Mouse (Mus musculus) intestine, embryonic 16.5 days (tissue): ENCODE measurements around the gene Acvrl1. TPM values are rescaled to one million over a fixed set of nuclear protein-coding genes. Genes with fewer than 3 reads are reported as not detected.

Experiments used
- ATAC-seq: fragments of 200-750 bp; cut with Nextera tagmentation; 2 replicates; pipeline ENCODE4 v1.8.0; 2017; ENCODE audit warnings: moderate TSS enrichment, moderate library complexity
- H3K27ac ChIP-seq: fragments of 300-500 bp; sonication (generic); 2 replicates; pipeline ENCODE4 v1.5.1; 2014; ENCODE audit warnings: mild to moderate bottlenecking, low read length
- H3K27me3 ChIP-seq: fragments of 300-500 bp; sonication (generic); replicated peaks from 2 replicates; pipeline ENCODE4 v1.6.1; 2014; ENCODE audit warnings: low read length, control low read depth, mixed read lengths; ENCODE audit not compliant: control insufficient read depth, insufficient read depth
- H3K36me3 ChIP-seq: fragments of 300-500 bp; sonication (generic); 2 replicates; pipeline ENCODE4 v1.6.1; 2014; ENCODE audit warnings: low read length, control low read depth; ENCODE audit not compliant: control insufficient read depth, insufficient read depth
- H3K4me1 ChIP-seq: fragments of 300-500 bp; sonication (generic); 2 replicates; pipeline ENCODE4 v1.6.1; 2014; ENCODE audit warnings: low read length, control low read depth, mixed read lengths; ENCODE audit not compliant: control insufficient read depth, insufficient read depth
- H3K4me2 ChIP-seq: fragments of 300-500 bp; sonication (generic); 2 replicates; pipeline ENCODE4 v1.6.1; 2014; ENCODE audit warnings: low read depth, low read length, control low read depth
- H3K4me3 ChIP-seq: fragments of 300-500 bp; sonication (generic); 2 replicates; pipeline ENCODE4 v1.5.1; 2014; ENCODE audit warnings: mild to moderate bottlenecking, low read length
- H3K9ac ChIP-seq: fragments of 300-500 bp; sonication (generic); 2 replicates; pipeline ENCODE4 v1.6.1; 2014; ENCODE audit warnings: low read depth, low read length
- H3K9me3 ChIP-seq: fragments of 300-500 bp; sonication (generic); 2 replicates; pipeline ENCODE4 v1.6.1; 2016; ENCODE audit warnings: low read length, control low read depth; ENCODE audit not compliant: control insufficient read depth
- WGBS: fragments of 180-500 bp; shearing (Covaris S2); extraction: QIAGEN DNeasy Blood & Tissue Kit; methylation state at CpG from one replicate; pipeline ENCODE4 v1.1.7; 2014; 5-methylcytosine and 5-hydroxymethylcytosine counted together
- polyA plus RNA-seq: library from polyadenylated mRNA; unstranded; fragments of >200 nt; fragmentation: Nextera tagmentation; extraction: Ambion mirVana; gene quantifications from 2 replicates; pipeline ENCODE4 v1.2.1, GENCODE M21; 2015

Acvrl1 gene
- polyA plus RNA-seq, 1 experiment from 2014 or later, result 31.9 TPM

DNA sequence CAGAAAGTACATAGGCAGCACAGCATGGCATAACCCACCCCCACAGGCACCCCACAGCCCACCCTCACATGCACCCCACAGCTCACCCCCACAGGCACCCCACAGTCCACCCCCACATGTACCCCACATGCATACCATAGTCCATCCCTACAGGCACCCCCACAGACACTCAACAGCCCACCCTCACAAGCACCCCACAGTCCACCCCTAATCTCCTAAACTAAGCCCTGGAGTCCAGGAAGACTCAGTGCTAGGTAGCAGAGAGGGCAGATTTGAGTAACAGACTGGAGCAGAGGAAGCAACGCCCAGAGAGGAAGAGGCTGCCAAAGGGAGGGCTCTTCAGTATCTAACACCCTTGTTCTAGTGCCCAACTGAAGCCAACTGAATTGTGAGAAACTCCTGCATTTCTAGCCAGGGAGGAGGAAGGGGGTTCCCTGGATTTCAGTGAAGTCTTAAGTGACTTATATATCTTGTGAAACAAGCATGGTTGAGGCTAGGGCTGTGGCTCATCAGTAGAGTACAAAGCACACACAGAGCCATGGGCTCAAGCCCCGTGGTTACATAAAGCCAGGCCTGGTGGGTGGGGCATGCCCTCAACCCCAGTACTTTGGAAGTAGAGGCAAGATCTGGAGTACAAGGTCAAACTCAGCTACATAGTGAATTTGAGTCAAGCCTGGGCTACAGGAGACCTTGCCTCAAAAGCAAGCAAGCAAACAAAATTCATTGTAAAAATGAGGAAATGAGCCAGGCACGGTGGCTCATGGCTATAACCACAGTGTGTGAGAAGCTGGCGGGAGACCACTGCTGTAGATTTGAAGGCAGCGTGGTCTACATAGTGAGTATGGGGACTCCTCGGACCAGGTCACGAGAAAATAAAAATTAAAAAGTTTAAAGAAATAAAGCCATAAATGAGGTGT lies 26.6 kb downstream of the Acvrl1 start:
- Histone ChIP-seq H3K36me3 (no peaks in the 10 kb centered on the region), H3K9ac (no peak overlapping the region), H3K4me3 (no peak overlapping the region), H3K4me1 (no peaks in the 10 kb centered on the region), H3K9me3 (no peaks in the 10 kb centered on the region), H3K27ac (no peak overlapping the region), H3K27me3 (no peaks in the 10 kb centered on the region), H3K4me2 (no peak overlapping the region)
- WGBS, result 78% methylated on average over 7 of the region's 7 CpGs
- ATAC-seq, result no peak

DNA sequence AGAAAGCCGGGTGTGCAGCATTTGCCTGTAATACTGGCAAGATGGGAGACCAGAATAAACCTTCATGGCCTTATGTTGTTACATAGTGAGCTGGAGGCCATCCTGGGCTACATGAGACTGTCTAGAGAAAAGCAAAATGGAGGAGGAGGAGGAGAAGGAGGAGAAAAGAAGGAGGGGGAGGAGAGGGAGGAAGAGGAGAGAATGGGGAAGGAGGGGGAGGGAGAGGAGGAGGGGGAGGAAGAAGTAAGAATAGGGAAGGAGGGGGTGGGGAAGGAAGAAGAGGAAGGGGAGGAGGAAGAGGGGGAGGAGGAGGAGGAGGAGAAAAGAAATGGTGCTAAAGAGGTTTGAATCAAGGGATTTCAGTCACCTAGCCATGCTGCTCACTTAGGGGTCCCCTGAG lies 31.8 kb downstream of the Acvrl1 start:
- Histone ChIP-seq H3K9ac (no peak overlapping the region), H3K4me1 (peaks cover 43% of the 10 kb centered on the region), H3K27ac (no peak overlapping the region), H3K4me3 (no peak overlapping the region), H3K4me2 (no peak overlapping the region), H3K36me3 (no peaks in the 10 kb centered on the region), H3K27me3 (no peaks in the 10 kb centered on the region), H3K9me3 (no peaks in the 10 kb centered on the region)
- no peak for ATAC-seq
- 27% methylated on average over 1 of the region's 1 CpGs for WGBS

DNA sequence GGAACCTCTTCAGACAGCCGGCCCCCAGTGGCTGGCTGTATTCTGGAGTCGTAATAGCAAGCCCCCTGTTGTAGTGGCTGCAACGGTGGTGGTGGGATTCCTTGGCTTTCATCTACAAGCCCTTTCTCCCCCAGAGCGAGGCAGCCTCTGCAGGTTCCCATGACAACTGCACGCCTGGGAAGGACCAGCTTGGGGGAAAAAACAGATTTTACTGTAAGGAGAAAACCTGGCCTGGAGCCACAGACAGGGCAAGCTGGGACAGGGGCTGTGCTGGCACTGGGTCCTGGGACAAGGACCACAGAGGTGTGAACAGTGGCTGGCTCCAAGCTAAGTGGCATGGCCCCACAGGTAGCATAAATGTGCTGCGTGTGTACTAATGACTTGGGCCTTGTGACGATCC lies 32.3 kb downstream of the Acvrl1 start:
- H3K27me3 ChIP-seq, result no peaks in the 10 kb centered on the region
- ATAC-seq, result no peak
- no peaks in the 10 kb centered on the region for H3K9me3 ChIP-seq
- no peak overlapping the region for H3K27ac ChIP-seq
- H3K9ac ChIP-seq, result no peak overlapping the region
- 31% methylated on average over 7 of the region's 7 CpGs for WGBS
- no peaks in the 10 kb centered on the region for H3K36me3 ChIP-seq
- H3K4me2 ChIP-seq, result no peak overlapping the region
- H3K4me3 ChIP-seq, result no peak overlapping the region
- H3K4me1 ChIP-seq, result peaks cover 47% of the 10 kb centered on the region

DNA sequence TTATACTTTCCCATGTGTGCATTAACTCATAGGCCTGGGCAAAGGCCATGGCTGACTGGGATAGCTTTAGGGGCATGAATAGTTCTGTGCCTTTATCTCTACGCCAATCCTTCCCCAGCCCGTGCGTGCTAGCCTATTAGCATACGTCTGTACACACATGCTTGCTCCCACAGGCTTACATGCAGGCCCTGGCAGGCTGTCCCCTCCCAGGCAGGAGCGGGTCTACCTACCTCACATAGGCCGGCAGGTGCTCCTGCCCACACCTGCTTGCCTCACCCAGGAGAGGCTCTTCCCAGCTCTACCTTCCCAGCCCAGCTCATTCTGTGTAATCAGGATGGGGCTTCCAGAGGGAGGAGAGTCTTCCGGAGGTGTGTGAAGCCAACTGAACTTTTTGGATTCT lies 33.2 kb downstream of the Acvrl1 start:
- WGBS, result 64% methylated on average over 7 of the region's 7 CpGs
- ATAC-seq, result peak; percentile 69
- Histone ChIP-seq H3K27ac (0 out of 2 replicates have a peak overlapping the region, but pooled peaks have one; percentile 7), H3K9ac (no peak overlapping the region), H3K4me3 (no peak overlapping the region), H3K36me3 (no peaks in the 10 kb centered on the region), H3K4me2 (no peak overlapping the region), H3K9me3 (no peaks in the 10 kb centered on the region), H3K27me3 (no peaks in the 10 kb centered on the region), H3K4me1 (peaks cover 53% of the 10 kb centered on the region)

DNA sequence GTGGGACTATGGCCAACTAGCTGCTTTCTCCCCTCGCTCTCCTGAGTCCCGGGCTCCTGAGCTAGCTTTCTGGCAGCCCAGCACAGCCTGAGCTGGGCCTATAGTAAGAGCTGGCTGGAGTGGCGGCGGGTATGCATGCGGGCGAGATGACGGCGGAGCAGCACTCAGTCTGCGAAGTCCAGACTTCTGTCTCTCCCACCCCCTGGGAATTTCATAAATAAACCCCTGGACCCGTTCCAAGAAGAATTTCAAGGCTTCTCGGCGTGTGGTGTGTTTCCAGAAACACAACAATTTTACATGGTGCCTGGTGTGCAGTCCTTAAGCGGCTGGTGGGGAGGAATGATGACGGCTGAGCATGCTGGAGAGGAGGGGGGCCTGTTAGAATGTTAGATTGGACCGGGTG lies 34.7 kb downstream of the Acvrl1 start:
- 25% methylated on average over 15 of the region's 15 CpGs for WGBS
- H3K4me3 ChIP-seq, result peak overlapping the region; percentile 1; the same call in 1 of the 2 replicates
- peaks cover 59% of the 10 kb centered on the region for H3K4me1 ChIP-seq
- peak overlapping the region; percentile 90 for H3K27ac ChIP-seq
- peak overlapping the region; percentile 54 for H3K9ac ChIP-seq
- peak; percentile 35 for ATAC-seq
- no peaks in the 10 kb centered on the region for H3K36me3 ChIP-seq
- H3K9me3 ChIP-seq, result no peaks in the 10 kb centered on the region
- H3K4me2 ChIP-seq, result peak overlapping the region; percentile 43
- H3K27me3 ChIP-seq, result no peaks in the 10 kb centered on the region

DNA sequence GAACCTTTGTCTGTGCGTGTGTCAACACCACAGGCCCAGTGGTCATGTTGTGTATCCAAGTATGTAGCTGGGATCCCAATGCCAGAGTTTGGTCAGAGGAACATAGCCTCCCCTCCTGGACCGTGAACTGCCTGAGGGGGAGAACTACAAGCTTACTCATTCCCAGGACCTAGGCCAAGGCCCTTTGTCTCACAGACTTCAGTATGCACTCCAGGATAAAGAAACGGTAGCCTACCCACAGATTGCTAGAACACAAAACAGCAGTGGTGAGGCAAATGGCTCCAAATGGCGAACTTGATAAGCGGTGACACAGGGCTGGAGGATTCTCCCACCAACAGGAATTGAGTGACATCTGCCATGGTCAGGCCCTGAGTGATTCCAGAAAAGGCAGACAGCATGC lies 35.5 kb downstream of the Acvrl1 start:
- WGBS, result 53% methylated on average over 5 of the region's 5 CpGs
- peaks cover 59% of the 10 kb centered on the region for H3K4me1 ChIP-seq
- peak overlapping the region; percentile 54 for H3K9ac ChIP-seq
- no peaks in the 10 kb centered on the region for H3K9me3 ChIP-seq
- peak overlapping the region; percentile 90 for H3K27ac ChIP-seq
- peak overlapping the region; percentile 1; the same call in 1 of the 2 replicates for H3K4me3 ChIP-seq
- H3K36me3 ChIP-seq, result no peaks in the 10 kb centered on the region
- no peaks in the 10 kb centered on the region for H3K27me3 ChIP-seq
- peak; percentile 9; the same call in 1 of the 2 replicates for ATAC-seq
- H3K4me2 ChIP-seq, result peak overlapping the region; percentile 43

DNA sequence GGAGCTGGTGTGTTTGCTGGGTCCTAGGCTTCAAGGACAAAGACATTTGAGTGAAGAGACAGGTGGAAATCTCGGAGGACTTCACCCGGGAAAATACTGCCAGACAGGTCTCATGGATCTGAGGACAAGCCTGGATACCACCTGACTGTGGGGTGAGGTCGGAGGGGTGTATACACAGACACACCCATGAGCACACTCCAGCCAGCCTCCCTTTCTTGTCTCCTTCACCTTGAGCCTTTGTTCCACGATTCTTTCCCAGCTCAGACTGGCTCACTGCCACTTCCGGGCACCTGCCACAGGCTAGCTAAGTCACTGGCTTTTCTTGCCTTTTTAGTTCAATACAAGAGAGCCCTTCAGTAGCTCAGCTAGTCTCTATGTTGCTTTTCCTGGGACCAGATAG lies 36.0 kb downstream of the Acvrl1 start:
- H3K27me3 ChIP-seq, result no peaks in the 10 kb centered on the region
- WGBS, result 50% methylated on average over 5 of the region's 5 CpGs
- H3K9ac ChIP-seq, result peak overlapping the region; percentile 54
- 0 out of 2 replicates have a peak overlapping the region, but pooled peaks have one; percentile 1 for H3K4me3 ChIP-seq
- H3K9me3 ChIP-seq, result no peaks in the 10 kb centered on the region
- peaks cover 59% of the 10 kb centered on the region for H3K4me1 ChIP-seq
- peak overlapping the region; percentile 90 for H3K27ac ChIP-seq
- no peaks in the 10 kb centered on the region for H3K36me3 ChIP-seq
- peak; percentile 87 for ATAC-seq
- peak overlapping the region; percentile 43 for H3K4me2 ChIP-seq

DNA sequence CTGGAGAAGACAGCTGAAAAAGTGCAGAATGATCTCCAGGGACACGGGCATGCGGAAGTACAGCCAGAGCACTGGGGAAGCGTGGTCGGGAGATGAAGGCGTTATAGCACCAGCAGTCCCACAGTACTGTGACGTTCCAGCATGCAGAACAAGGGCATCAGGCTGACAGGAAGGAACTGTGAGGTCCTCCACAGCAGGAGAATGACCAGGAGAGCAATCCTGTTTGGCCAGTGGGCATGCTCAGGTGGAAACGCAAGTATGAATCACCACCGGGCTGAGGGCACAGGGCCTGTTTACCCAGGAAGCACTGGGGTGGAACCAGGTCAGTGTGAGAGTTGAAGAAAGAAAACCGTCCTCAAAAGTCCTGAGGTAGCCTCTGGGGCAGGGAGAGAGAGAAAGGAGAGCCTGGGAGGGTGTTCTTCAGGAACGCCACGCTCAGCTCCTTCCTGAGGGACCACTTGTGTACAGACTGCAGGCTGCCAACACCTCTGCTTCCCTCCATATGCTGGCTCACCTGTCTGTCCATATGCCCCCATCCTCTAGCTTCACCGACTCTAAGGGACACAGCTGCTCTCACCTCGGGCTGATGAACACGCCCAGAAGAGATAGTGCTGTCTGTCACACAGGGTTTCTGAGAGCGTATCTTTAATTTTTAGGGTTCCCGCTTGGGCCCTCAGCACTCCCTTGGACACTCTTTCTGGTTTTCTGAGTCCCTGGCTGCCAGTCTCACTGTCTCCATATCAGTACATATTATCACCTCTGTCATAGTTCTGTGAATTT lies 37.5 kb downstream of the Acvrl1 start:
- 54% methylated on average over 16 of the region's 16 CpGs for WGBS
- ATAC-seq, result no peak
- H3K9ac ChIP-seq, result no peak overlapping the region

DNA sequence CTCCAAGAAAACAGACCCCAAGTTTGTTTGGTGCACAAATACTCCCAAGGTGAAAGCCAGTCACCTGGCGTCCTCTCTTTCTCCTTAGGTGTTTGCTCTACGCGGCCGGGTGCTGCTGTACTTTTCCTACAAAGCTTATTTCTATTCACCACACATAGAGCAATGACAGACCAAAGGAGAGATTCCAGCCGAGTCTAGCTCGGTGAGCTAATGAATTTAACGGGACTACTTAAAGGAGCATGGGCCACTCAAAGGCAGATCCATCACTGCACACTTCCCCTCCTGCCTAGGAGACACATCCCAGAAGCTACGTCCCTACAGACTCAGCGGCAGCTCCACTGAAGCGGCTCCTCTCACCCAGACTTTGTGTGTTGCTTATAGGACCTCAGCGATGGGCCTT lies 39.2 kb downstream of the Acvrl1 start:
- Histone ChIP-seq H3K4me1 (peaks cover 39% of the 10 kb centered on the region), H3K9me3 (no peaks in the 10 kb centered on the region), H3K4me3 (no peak overlapping the region), H3K4me2 (peak overlapping the region; percentile 13; the same call in 1 of the 2 replicates), H3K9ac (no peak overlapping the region), H3K27me3 (no peaks in the 10 kb centered on the region), H3K36me3 (no peaks in the 10 kb centered on the region), H3K27ac (peak overlapping the region; percentile 52; the same call in 1 of the 2 replicates)
- ATAC-seq, result no peak
- WGBS, result 50% methylated on average over 11 of the region's 11 CpGs

More for the DNA sequence above, 37.5 kb downstream of the Acvrl1 start:
- Histone ChIP-seq H3K4me2 (no peak overlapping the region), H3K9me3 (no peaks in the 10 kb centered on the region), H3K36me3 (no peaks in the 10 kb centered on the region), H3K27ac (peak overlapping the region; percentile 70), H3K27me3 (no peaks in the 10 kb centered on the region), H3K4me3 (no peak overlapping the region), H3K4me1 (peaks cover 55% of the 10 kb centered on the region)
